In the genomic region with DNA sequence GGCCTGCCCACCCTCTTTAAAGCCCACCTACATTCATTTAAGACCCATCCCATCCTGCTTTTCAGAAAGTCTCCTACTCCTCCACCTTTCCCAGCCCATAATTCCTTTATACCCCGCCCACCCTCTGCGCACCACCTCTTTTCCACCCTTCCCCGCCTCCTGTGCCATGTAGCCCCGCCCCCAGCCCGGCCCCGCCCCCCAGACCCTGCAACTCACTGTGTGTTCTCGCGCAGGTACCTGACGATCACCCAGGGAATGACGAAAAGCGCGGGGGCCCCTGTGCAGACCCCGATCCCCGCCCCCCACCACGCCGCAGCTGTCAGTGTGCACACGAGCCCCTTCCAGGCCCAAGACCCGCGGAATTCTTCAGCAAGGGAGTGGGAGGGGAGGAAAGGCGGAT, we compare ENCODE assay signal across 9 mouse cellular contexts. TPM values are rescaled to one million over a fixed set of nuclear protein-coding genes. Genes with fewer than 3 reads are reported as not detected.
A peak's percentile ranks its signal among the peaks of the same experiment; 100 is the strongest.
DNase-seq lines count a peak whose midpoint lies in the region; ATAC-seq and TF ChIP-seq lines count a peak whose summit lies in the region.
"Had no signal": no experiment of that assay in that cellular context is flagged by ENCODE, and none has a peak within 500 bp of the region (broad histone marks: within the 10 kb centered on the region; RNA-seq: fewer than 3 reads in every experiment).

No protein-coding gene starts in this region.

- H3K27me3 ChIP-seq in heart, embryonic 14.5 days (ENCODE audit: control insufficient read depth, insufficient read depth, low read length), result peaks cover 10% of the 10 kb centered on the region; the same call in 1 of the 2 replicates
- peaks cover 2% of the 10 kb centered on the region; the same call in 1 of the 2 replicates for H3K27me3 ChIP-seq in heart, adult 2 months (ENCODE audit: control insufficient read depth, insufficient read depth, low read length)

- intact Hi-C loops in heart, adult 2 months (cut with DNase I), result no loop called here

- no peak for TF ChIP-seq CTCF in heart, adult 2 months (IDR thresholded peaks at IDR 0.05)
- TF ChIP-seq CTCF in bone marrow macrophage, adult 2 months (IDR thresholded peaks at IDR 0.05; ENCODE audit: low read depth, low read length), result no peak

- no peaks in the 10 kb centered on the region for H3K9me3 ChIP-seq in heart, embryonic 14.5 days (ENCODE audit: control insufficient read depth, low read length)

- peak overlapping the region; percentile 67 for H3K9ac ChIP-seq in heart, embryonic 14.5 days (ENCODE audit: low read length)
- H3K9ac ChIP-seq in heart, adult 2 months (ENCODE audit: low read depth, low read length), result no peak overlapping the region

- 4% methylated on average over 20 of the region's 20 CpGs for WGBS in heart, embryonic 14.5 days
- 4% methylated on average over 20 of the region's 20 CpGs for WGBS in heart, adult 2 months

- peaks cover 18% of the 10 kb centered on the region for H3K36me3 ChIP-seq in heart, embryonic 14.5 days (ENCODE audit: control insufficient read depth, insufficient read depth, low read length)
- no peaks in the 10 kb centered on the region for H3K36me3 ChIP-seq in heart, adult 2 months (ENCODE audit: control insufficient read depth, insufficient read depth, low read length)

- DNase-seq in heart, adult 2 months, result no peak
- peak; percentile 61 for DNase-seq in induced T-regulatory cell, adult 2 months (ENCODE audit: low read depth)
- peak; percentile 34 for DNase-seq in lung, postnatal 36 days
- no peak for DNase-seq in urinary bladder, adult 18-20 months (ENCODE audit: low spot score in 2 of 2)
- DNase-seq in right cerebral cortex, postnatal 4 days, result no peak
- DNase-seq in urinary bladder, adult 2 months (ENCODE audit: low spot score), result no peak

- TF ChIP-seq POLR2A in heart, adult 2 months (IDR thresholded peaks at IDR 0.05; ENCODE audit: insufficient read depth, low read depth, low read length), result no peak
- TF ChIP-seq POLR2A in bone marrow macrophage, adult 2 months (IDR thresholded peaks at IDR 0.05; ENCODE audit: borderline replicate concordance, low read depth, low read length), result no peak

- no peak overlapping the region for H3K27ac ChIP-seq in heart, embryonic 14.5 days (replicated peaks in 1 of 2; ENCODE audit: control insufficient read depth in 1 of 2, insufficient read depth in 1 of 2, low read depth in 2 of 2, low read length in 2 of 2)
- no peak overlapping the region for H3K27ac ChIP-seq in heart, adult 2 months
- H3K27ac ChIP-seq in bone marrow macrophage, adult 2 months (ENCODE audit: insufficient read depth, low read depth, low read length), result no peak overlapping the region

- H3K79me2 ChIP-seq in heart, adult 2 months (replicated peaks; ENCODE audit: control insufficient read depth, insufficient read depth, low read length), result no peaks in the 10 kb centered on the region

- ATAC-seq in heart, embryonic 14.5 days (ENCODE audit: insufficient number of reproducible peaks, insufficient read depth, low FRiP score, low read depth), result 0 out of 2 replicates have a peak, but pooled peaks have one; percentile 6
- ATAC-seq: Patski had no signal

- TF ChIP-seq EP300 in heart, adult 2 months (IDR thresholded peaks at IDR 0.05; ENCODE audit: insufficient read depth, low read depth, low read length), result no peak

- H3K4me2 ChIP-seq in heart, embryonic 14.5 days (ENCODE audit: low read length), result peak overlapping the region; percentile 68

- peak overlapping the region; percentile 29 to 41 for H3K4me3 ChIP-seq in heart, embryonic 14.5 days (ENCODE audit: control insufficient read depth in 1 of 2, insufficient read depth in 1 of 2, low read depth in 1 of 2, low read length in 2 of 2)
- no peak overlapping the region for H3K4me3 ChIP-seq in heart, adult 2 months
- peak overlapping the region; percentile 18; the same call in 1 of the 2 replicates for H3K4me3 ChIP-seq in bone marrow macrophage, adult 2 months (ENCODE audit: insufficient read depth, low read length)

- peaks cover 24 to 34% of the 10 kb centered on the region in 2 experiments for H3K4me1 ChIP-seq in heart, embryonic 14.5 days (ENCODE audit: control insufficient read depth in 2 of 2, insufficient read depth in 2 of 2, low read length in 2 of 2)
- peaks cover 3% of the 10 kb centered on the region for H3K4me1 ChIP-seq in heart, adult 2 months (ENCODE audit: control insufficient read depth, insufficient read depth, low read length)
- no peaks in the 10 kb centered on the region for H3K4me1 ChIP-seq in bone marrow macrophage, adult 2 months (ENCODE audit: control insufficient read depth, insufficient read depth, low read length)

RNA-seq across cellular contexts. Expression of gene Gipr, which starts 5.8 kb away (rescaled TPM):
- 51.5 and 52.6 TPM in 2 replicates for polyA plus RNA-seq in heart, embryonic 14.5 days (2014; fragmentation: Nextera tagmentation; extraction: Ambion mirVana)
- total RNA-seq in heart, adult 2 months (2021), result under 1 TPM in 1 of 2 experiments, not detected in 1; 0.16 TPM
- polyA plus RNA-seq in heart, adult 2 months (2012; rRNA removed), result 2.5 and 3.0 TPM in 2 replicates
- not detected in 2 replicates for polyA plus RNA-seq in bone marrow macrophage, adult 2 months (2012; ENCODE audit: insufficient read depth, insufficient read length, missing spikeins)
- 0.09 and 0.28 TPM in 2 replicates for polyA plus RNA-seq in urinary bladder, adult 2 months (2012; rRNA removed)

RNA-seq across cellular contexts. Expression of gene Snrpd2, which starts 10.6 kb away (rescaled TPM):
- polyA plus RNA-seq in heart, embryonic 14.5 days (2014; fragmentation: Nextera tagmentation; extraction: Ambion mirVana), result 104 and 111 TPM in 2 replicates
- 10 to 100 TPM; 58.7 to 68.7 TPM for total RNA-seq in heart, adult 2 months (2021)
- polyA plus RNA-seq in heart, adult 2 months (2012; rRNA removed), result 28.6 and 34.7 TPM in 2 replicates
- polyA plus RNA-seq in bone marrow macrophage, adult 2 months (2012; ENCODE audit: insufficient read depth, insufficient read length, missing spikeins), result 26.4 and 27.9 TPM in 2 replicates
- 122 and 124 TPM in 2 replicates for polyA plus RNA-seq in urinary bladder, adult 2 months (2012; rRNA removed)

RNA-seq across cellular contexts. Expression of gene Qpctl, which starts 11.0 kb away (rescaled TPM):
- polyA plus RNA-seq in heart, embryonic 14.5 days (2014; fragmentation: Nextera tagmentation; extraction: Ambion mirVana), result 7.0 and 7.8 TPM in 2 replicates
- total RNA-seq in heart, adult 2 months (2021), result 1 to 10 TPM; 3.8 to 4.6 TPM
- polyA plus RNA-seq in heart, adult 2 months (2012; rRNA removed), result 5.3 and 6.3 TPM in 2 replicates
- polyA plus RNA-seq in bone marrow macrophage, adult 2 months (2012; ENCODE audit: insufficient read depth, insufficient read length, missing spikeins), result 10.4 and 11.8 TPM in 2 replicates
- polyA plus RNA-seq in urinary bladder, adult 2 months (2012; rRNA removed), result 11.1 and 13.1 TPM in 2 replicates

RNA-seq across cellular contexts. Expression of gene Eml2, which starts 16.1 kb away (rescaled TPM):
- polyA plus RNA-seq in heart, embryonic 14.5 days (2014; fragmentation: Nextera tagmentation; extraction: Ambion mirVana), result 8.3 and 9.5 TPM in 2 replicates
- 10 to 100 TPM; 35.6 to 38.7 TPM for total RNA-seq in heart, adult 2 months (2021)
- polyA plus RNA-seq in heart, adult 2 months (2012; rRNA removed), result 37.3 and 38.8 TPM in 2 replicates
- polyA plus RNA-seq in bone marrow macrophage, adult 2 months (2012; ENCODE audit: insufficient read depth, insufficient read length, missing spikeins), result 12.2 and 17.8 TPM in 2 replicates
- polyA plus RNA-seq in urinary bladder, adult 2 months (2012; rRNA removed), result 58.3 and 61.8 TPM in 2 replicates

RNA-seq across cellular contexts. Expression of gene Fbxo46, which starts 40.5 kb away (rescaled TPM):
- polyA plus RNA-seq in heart, embryonic 14.5 days (2014; fragmentation: Nextera tagmentation; extraction: Ambion mirVana), result 5.5 and 5.6 TPM in 2 replicates
- 1 to 10 TPM; 4.5 to 5.2 TPM for total RNA-seq in heart, adult 2 months (2021)
- polyA plus RNA-seq in heart, adult 2 months (2012; rRNA removed), result 3.3 and 5.4 TPM in 2 replicates
- 7.1 and 8.2 TPM in 2 replicates for polyA plus RNA-seq in bone marrow macrophage, adult 2 months (2012; ENCODE audit: insufficient read depth, insufficient read length, missing spikeins)
- polyA plus RNA-seq in urinary bladder, adult 2 months (2012; rRNA removed), result 7.2 and 7.7 TPM in 2 replicates

Comparison
In these comparisons a context has a peak if more than half of its experiments do, and no peak if none do; other contexts are left out.
1. RNA of gene Gipr, which starts 5.8 kb away (polyA plus RNA-seq): 51.5 to 52.6 TPM in heart, embryonic 14.5 days; 2.5 to 3.0 TPM in heart, adult 2 months, 0.09 to 0.28 TPM in urinary bladder, adult 2 months and not detected in bone marrow macrophage, adult 2 months; every median in the first group is over 10 times any median in the second.
2. DNase-seq: peak in induced T-regulatory cell, adult 2 months (single experiment) and lung, postnatal 36 days (single experiment); none in heart, adult 2 months (0 of 2), urinary bladder, adult 18-20 months (0 of 2), right cerebral cortex, postnatal 4 days (single experiment) and urinary bladder, adult 2 months (single experiment).